Mouse (Mus musculus): ENCODE data around the gene Ube2h. TPM values are rescaled to one million over a fixed set of nuclear protein-coding genes. Genes with fewer than 3 reads are reported as not detected.

Ube2h gene
- polyA plus RNA-seq, 1 experiment from 2014 or later: 58.4 TPM

DNA sequence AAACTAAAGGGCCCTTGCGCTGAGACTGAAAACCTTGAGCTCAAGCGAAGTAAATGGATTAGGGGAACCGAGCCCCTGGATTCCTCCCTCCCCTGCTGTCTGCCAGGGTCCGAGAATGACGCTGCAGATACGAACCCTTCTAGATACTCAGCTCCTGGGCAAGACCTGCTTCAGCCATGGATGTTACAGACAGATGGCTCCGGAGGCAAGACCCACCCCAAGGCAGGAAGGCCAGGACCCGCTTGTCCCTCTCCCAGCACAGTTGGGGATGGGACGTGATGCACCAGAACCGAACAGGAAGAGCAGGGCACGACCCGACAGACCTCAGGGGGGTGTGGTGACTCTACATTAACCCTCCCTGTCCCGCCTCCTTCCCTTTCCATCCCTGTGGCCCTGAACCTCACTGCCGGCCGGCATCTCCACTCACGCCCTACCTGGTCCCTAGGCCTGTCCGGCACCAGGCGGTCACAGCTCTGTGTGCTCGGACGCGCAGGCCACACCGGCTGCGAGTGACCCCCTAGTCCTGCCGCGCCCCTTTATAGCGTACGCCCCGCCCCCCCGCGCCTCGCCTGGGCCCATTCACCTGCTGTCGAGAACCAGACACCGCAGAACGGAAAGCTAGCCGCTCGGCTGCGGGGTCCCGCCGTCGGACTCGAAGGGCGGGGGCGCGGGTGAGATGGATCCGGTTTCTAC lies 129.0 kb downstream of the Ube2h start:
- peaks cover 43% of the 10 kb centered on the region for H3K4me1 ChIP-seq (ENCODE audit: control insufficient read depth, insufficient read depth, low read length)
- peak overlapping the region; percentile 41 for H3K4me3 ChIP-seq (ENCODE audit: low read depth, low read length)
- H3K9ac ChIP-seq (ENCODE audit: low read depth, low read length): no peak overlapping the region
- 0 out of 2 replicates have a peak, but pooled peaks have one; percentile 19 for ATAC-seq (replicated peaks; ENCODE audit: insufficient number of reproducible peaks, low FRiP score, low TSS enrichment)
- no peaks in the 10 kb centered on the region for H3K9me3 ChIP-seq (replicated peaks; ENCODE audit: control insufficient read depth, low read length)
- H3K27ac ChIP-seq (ENCODE audit: low read depth, low read length): no peak overlapping the region
- H3K27me3 ChIP-seq (ENCODE audit: control insufficient read depth, insufficient read depth, low read length): peaks cover 95% of the 10 kb centered on the region
- under 1% methylated on average over 45 of the region's 45 CpGs for WGBS (ENCODE audit: insufficient replicate concordance)
- H3K4me2 ChIP-seq: peak overlapping the region; percentile 59
- no peaks in the 10 kb centered on the region for H3K36me3 ChIP-seq (ENCODE audit: control insufficient read depth, insufficient read depth, low read length)

DNA sequence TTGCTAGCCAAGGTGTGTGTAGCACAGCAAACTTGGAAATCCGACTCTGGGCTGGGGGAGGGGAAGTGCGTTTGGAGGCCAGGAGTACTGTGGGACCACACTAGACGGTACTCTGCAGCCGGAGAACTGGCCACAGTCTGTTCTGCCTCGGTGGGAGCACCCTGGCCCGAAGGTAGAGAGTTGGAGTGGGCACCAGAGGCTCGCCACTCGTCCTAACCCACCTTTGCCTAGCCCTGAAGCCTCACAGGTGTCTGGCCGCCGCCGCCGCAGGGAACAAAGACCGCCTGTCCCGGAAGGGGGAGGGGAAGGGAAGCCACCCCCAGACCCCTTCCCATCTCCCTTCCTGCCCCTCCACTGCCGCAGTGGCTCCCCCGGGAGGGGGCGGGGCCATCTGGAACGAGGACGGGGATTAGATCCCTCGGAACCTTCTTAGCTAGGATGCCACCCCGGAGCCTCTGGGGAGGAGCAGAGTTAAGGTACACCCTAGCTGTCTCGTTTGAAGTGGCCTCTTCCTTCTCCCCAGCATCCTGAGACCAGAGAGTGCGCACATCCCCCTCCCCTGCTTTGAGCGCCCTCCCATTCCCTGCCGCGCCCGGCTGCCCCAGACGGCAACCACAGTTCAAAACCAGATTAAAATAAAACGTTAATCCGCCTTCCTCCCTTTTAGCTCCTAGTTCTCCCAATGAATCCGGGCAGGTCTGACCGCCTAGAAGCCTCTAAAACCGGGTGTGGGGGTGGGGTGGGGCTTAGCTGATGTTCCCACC lies 129.7 kb downstream of the Ube2h start:
- H3K27ac ChIP-seq (ENCODE audit: low read depth, low read length): no peak overlapping the region
- peak overlapping the region; percentile 59 for H3K4me2 ChIP-seq
- WGBS (ENCODE audit: insufficient replicate concordance): under 1% methylated on average over 25 of the region's 33 CpGs
- ATAC-seq (replicated peaks; ENCODE audit: insufficient number of reproducible peaks, low FRiP score, low TSS enrichment): no peak
- H3K9ac ChIP-seq (ENCODE audit: low read depth, low read length): no peak overlapping the region
- peak overlapping the region; percentile 41 for H3K4me3 ChIP-seq (ENCODE audit: low read depth, low read length)
- no peaks in the 10 kb centered on the region for H3K36me3 ChIP-seq (ENCODE audit: control insufficient read depth, insufficient read depth, low read length)
- peaks cover 97% of the 10 kb centered on the region for H3K27me3 ChIP-seq (ENCODE audit: control insufficient read depth, insufficient read depth, low read length)
- no peaks in the 10 kb centered on the region for H3K9me3 ChIP-seq (replicated peaks; ENCODE audit: control insufficient read depth, low read length)
- H3K4me1 ChIP-seq (ENCODE audit: control insufficient read depth, insufficient read depth, low read length): peaks cover 39% of the 10 kb centered on the region

DNA sequence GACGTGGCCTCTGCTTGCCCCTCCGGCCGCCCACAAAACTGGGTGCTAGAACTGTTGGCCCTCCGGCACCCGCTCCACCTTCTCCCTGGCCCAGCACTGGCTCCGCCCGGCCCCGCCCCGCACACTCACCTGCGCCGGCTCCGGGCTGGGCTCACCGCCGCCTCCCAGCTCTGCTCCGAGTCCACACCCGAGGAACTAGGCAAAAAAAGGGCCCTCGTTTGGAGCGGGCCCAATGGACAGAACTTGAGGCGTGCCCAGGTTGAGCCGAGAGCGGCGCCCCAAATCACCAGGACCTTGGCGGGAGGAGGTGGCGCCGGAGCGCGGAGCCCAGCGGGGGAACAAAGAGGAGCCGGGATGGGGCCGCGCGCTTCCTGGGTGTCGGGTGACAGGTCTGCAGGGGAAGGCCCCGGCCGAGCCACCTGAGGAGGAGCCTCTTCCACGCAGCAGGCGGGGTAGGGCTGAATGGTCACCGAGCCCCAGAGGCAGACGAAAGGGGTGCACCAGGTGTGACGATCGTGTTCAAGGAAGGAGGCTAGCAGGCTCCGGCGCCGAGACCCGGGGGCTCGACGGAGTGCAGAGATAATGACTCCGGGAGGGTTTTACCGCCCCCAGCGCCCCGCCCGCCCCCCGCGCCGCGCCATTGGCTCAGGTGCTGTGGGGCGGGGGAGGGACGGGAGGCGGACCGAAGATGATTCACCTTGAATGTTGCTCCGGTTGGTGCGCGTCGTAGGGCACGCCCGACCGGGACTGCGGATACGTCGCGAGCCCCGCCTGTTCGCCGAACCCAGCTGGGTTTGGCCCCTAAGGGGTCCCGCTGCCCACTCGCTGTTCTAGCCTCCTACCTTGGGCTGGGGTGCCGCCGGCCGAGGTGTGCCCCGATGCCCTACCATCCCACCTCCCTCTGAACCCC lies 130.5 kb downstream of the Ube2h start:
- Histone ChIP-seq H3K9me3 (replicated peaks; ENCODE audit: control insufficient read depth, low read length) (no peaks in the 10 kb centered on the region), H3K4me2 (peak overlapping the region; percentile 59), H3K9ac (ENCODE audit: low read depth, low read length) (0 out of 2 replicates have a peak overlapping the region, but pooled peaks have one; percentile 1), H3K36me3 (ENCODE audit: control insufficient read depth, insufficient read depth, low read length) (no peaks in the 10 kb centered on the region), H3K4me1 (ENCODE audit: control insufficient read depth, insufficient read depth, low read length) (peaks cover 37% of the 10 kb centered on the region), H3K27me3 (ENCODE audit: control insufficient read depth, insufficient read depth, low read length) (peaks cover 96% of the 10 kb centered on the region), H3K27ac (ENCODE audit: low read depth, low read length) (no peak overlapping the region), H3K4me3 (ENCODE audit: low read depth, low read length) (peak overlapping the region; percentile 41)
- peak; percentile 10; the same call in 1 of the 2 replicates for ATAC-seq (replicated peaks; ENCODE audit: insufficient number of reproducible peaks, low FRiP score, low TSS enrichment)
- WGBS (ENCODE audit: insufficient replicate concordance): 1% methylated on average over 80 of the region's 80 CpGs

DNA sequence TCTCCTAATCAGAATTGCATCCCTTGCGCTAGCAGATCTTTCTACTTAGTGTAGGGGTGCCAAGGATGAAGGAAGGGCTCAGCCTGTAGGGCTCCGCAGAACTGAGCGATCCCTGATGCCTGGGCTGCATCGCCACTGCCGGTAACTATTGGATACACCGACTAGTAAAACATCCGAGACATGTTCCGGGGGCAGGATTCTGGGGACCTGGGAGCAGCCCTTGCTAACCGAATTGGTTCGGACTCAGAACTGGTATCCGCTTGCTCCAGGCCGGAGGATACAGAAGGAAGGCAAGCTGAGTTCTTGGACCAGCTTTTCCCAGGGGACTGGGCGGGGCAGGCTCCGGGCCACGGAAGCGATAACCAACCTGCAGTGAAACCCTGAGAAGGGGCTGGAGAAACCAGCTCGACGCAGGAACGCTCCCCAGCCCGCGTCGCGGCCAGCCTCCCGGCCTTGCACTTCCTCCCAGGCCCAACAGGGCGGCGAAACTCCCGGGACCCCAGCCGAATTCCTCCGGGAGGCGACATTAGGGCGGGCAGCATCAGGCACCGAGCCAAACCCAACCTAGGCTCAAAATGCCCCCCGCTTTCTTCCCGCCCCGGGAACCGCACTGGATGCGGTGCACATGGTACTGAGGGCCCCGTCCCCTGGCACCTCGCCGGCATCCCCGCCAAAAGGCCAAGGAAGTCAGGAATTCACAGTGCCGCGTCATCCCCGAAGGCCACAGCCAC lies 131.4 kb downstream of the Ube2h start:
- Histone ChIP-seq H3K36me3 (ENCODE audit: control insufficient read depth, insufficient read depth, low read length) (no peaks in the 10 kb centered on the region), H3K9ac (ENCODE audit: low read depth, low read length) (no peak overlapping the region), H3K27me3 (ENCODE audit: control insufficient read depth, insufficient read depth, low read length) (peaks cover 95% of the 10 kb centered on the region), H3K4me3 (ENCODE audit: low read depth, low read length) (peak overlapping the region; percentile 41), H3K27ac (ENCODE audit: low read depth, low read length) (no peak overlapping the region), H3K4me1 (ENCODE audit: control insufficient read depth, insufficient read depth, low read length) (peaks cover 34% of the 10 kb centered on the region), H3K9me3 (replicated peaks; ENCODE audit: control insufficient read depth, low read length) (no peaks in the 10 kb centered on the region), H3K4me2 (peak overlapping the region; percentile 59)
- WGBS (ENCODE audit: insufficient replicate concordance): 1% methylated on average over 44 of the region's 44 CpGs
- no peak for ATAC-seq (replicated peaks; ENCODE audit: insufficient number of reproducible peaks, low FRiP score, low TSS enrichment)

DNA sequence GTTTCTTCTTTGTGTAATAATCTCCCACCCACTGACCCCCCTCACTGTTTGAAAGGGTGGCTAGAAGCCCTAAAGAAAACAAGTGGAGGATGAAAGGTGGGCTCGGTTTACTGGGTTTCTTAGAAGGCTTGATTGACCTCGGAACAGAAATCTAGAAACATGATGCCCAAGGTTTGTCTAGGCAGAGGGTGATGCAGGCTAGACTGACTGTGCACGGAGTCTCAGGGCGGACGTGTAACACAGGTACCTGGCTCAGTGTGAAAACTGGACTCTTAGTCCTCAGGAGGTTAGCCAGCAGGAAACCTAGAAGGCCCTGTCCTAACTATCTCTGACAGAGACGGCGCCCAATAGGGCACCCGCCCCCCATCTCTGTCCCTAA lies 131.9 kb downstream of the Ube2h start:
- H3K27me3 ChIP-seq (ENCODE audit: control insufficient read depth, insufficient read depth, low read length): peaks cover 94% of the 10 kb centered on the region

DNA sequence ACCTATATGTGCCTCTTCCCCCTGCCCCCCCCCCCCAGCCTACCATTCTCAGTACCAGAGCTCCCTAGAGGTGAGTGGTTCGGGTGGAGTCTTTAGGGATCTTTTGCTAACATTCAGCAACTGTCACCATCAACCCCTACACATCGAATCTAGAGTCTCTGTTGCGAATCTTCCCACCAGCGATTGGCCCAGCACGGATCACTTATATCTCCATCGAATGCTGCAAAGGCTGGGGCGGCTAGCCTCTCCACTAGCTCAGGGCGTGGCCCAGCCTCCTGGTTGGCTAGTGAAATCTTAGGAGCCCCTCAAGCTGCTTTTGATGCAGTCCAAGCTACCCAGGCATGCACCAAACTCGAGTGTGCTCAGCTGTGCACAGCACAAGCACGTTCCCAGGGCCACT lies 132.4 kb downstream of the Ube2h start:
- no peak for ATAC-seq (replicated peaks; ENCODE audit: insufficient number of reproducible peaks, low FRiP score, low TSS enrichment)
- no peak overlapping the region for H3K9ac ChIP-seq (ENCODE audit: low read depth, low read length)
- peaks cover 89% of the 10 kb centered on the region for H3K27me3 ChIP-seq (ENCODE audit: control insufficient read depth, insufficient read depth, low read length)
- H3K4me2 ChIP-seq: no peak overlapping the region
- H3K4me1 ChIP-seq (ENCODE audit: control insufficient read depth, insufficient read depth, low read length): peaks cover 38% of the 10 kb centered on the region
- H3K9me3 ChIP-seq (replicated peaks; ENCODE audit: control insufficient read depth, low read length): no peaks in the 10 kb centered on the region
- no peaks in the 10 kb centered on the region for H3K36me3 ChIP-seq (ENCODE audit: control insufficient read depth, insufficient read depth, low read length)
- no peak overlapping the region for H3K27ac ChIP-seq (ENCODE audit: low read depth, low read length)
- WGBS (ENCODE audit: insufficient replicate concordance): 23% methylated on average over 10 of the region's 10 CpGs
- H3K4me3 ChIP-seq (ENCODE audit: low read depth, low read length): no peak overlapping the region

More for the DNA sequence above, 131.9 kb downstream of the Ube2h start:
- 15% methylated on average over 8 of the region's 8 CpGs for WGBS (ENCODE audit: insufficient replicate concordance)
- H3K4me2 ChIP-seq: 0 out of 2 replicates have a peak overlapping the region, but pooled peaks have one; percentile 59
- no peak overlapping the region for H3K27ac ChIP-seq (ENCODE audit: low read depth, low read length)
- H3K9ac ChIP-seq (ENCODE audit: low read depth, low read length): no peak overlapping the region
- H3K4me1 ChIP-seq (ENCODE audit: control insufficient read depth, insufficient read depth, low read length): peaks cover 34% of the 10 kb centered on the region
- no peaks in the 10 kb centered on the region for H3K9me3 ChIP-seq (replicated peaks; ENCODE audit: control insufficient read depth, low read length)
- H3K4me3 ChIP-seq (ENCODE audit: low read depth, low read length): no peak overlapping the region
- ATAC-seq (replicated peaks; ENCODE audit: insufficient number of reproducible peaks, low FRiP score, low TSS enrichment): no peak
- H3K36me3 ChIP-seq (ENCODE audit: control insufficient read depth, insufficient read depth, low read length): no peaks in the 10 kb centered on the region

DNA sequence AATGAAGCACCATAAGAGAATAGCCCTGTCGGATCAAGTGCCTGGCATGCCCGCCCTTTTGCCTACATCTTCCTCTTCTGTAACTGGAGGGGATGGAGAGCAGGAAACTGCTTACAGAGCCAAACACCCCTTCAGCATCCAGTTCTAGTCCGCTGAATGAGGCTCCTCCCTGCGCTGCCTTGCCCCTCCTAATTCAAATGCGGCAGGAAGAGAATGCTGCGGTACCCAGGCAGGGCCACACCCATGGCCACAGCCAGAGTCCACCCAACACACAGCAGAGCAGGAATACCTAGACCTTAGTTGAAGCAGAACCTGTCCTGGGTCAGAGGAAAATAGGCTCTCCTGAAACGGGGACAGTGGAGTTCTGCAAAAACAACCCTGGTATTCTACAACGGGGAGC lies 133.1 kb downstream of the Ube2h start:
- H3K9ac ChIP-seq (ENCODE audit: low read depth, low read length): no peak overlapping the region
- no peak overlapping the region for H3K4me2 ChIP-seq
- H3K4me1 ChIP-seq (ENCODE audit: control insufficient read depth, insufficient read depth, low read length): peaks cover 37% of the 10 kb centered on the region
- 21% methylated on average over 8 of the region's 8 CpGs for WGBS (ENCODE audit: insufficient replicate concordance)
- peak overlapping the region; percentile 5; the same call in 1 of the 2 replicates for H3K4me3 ChIP-seq (ENCODE audit: low read depth, low read length)
- no peaks in the 10 kb centered on the region for H3K36me3 ChIP-seq (ENCODE audit: control insufficient read depth, insufficient read depth, low read length)
- no peak for ATAC-seq (replicated peaks; ENCODE audit: insufficient number of reproducible peaks, low FRiP score, low TSS enrichment)
- no peak overlapping the region for H3K27ac ChIP-seq (ENCODE audit: low read depth, low read length)
- H3K9me3 ChIP-seq (replicated peaks; ENCODE audit: control insufficient read depth, low read length): no peaks in the 10 kb centered on the region
- H3K27me3 ChIP-seq (ENCODE audit: control insufficient read depth, insufficient read depth, low read length): peaks cover 83% of the 10 kb centered on the region

DNA sequence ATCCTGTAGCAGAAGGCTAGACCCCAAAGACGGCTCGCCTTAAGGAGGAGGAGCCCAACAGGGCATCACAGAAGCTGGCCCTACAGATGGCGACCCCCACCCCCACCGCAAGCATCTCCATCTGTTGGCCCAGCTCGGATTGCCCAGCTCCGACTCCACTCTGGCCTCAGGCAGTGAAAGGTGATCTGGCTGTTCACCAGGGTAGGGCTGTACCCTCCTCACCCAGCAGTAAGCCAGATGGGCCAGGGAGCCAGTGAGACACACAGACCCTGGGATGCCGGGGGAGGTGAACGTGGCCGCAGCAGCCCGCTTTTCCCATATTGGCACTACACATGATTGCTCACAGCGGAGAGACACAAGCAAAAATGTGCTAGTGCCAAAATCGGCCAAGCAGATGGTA lies 135.2 kb downstream of the Ube2h start:
- H3K27me3 ChIP-seq (ENCODE audit: control insufficient read depth, insufficient read depth, low read length): peaks cover 62% of the 10 kb centered on the region
- no peak overlapping the region for H3K4me2 ChIP-seq
- H3K4me3 ChIP-seq (ENCODE audit: low read depth, low read length): no peak overlapping the region
- ATAC-seq (replicated peaks; ENCODE audit: insufficient number of reproducible peaks, low FRiP score, low TSS enrichment): no peak
- H3K27ac ChIP-seq (ENCODE audit: low read depth, low read length): no peak overlapping the region
- no peaks in the 10 kb centered on the region for H3K36me3 ChIP-seq (ENCODE audit: control insufficient read depth, insufficient read depth, low read length)
- H3K9me3 ChIP-seq (replicated peaks; ENCODE audit: control insufficient read depth, low read length): no peaks in the 10 kb centered on the region
- H3K4me1 ChIP-seq (ENCODE audit: control insufficient read depth, insufficient read depth, low read length): peaks cover 18% of the 10 kb centered on the region
- H3K9ac ChIP-seq (ENCODE audit: low read depth, low read length): no peak overlapping the region
- WGBS (ENCODE audit: insufficient replicate concordance): 70% methylated on average over 12 of the region's 12 CpGs

Measured in heart, embryonic 11.5 days (tissue).